Mouse (Mus musculus) hindbrain, embryonic 13.5 days (tissue): Measurements from ENCODE around the gene Diablo. TPM values are rescaled to one million over a fixed set of nuclear protein-coding genes. Genes with fewer than 3 reads are reported as not detected.
A peak's percentile ranks its signal among the peaks of the same experiment; 100 is the strongest.

Source experiments
- ATAC-seq: fragments of 200-750 bp; cut with Nextera tagmentation; 2 replicates; pipeline ENCODE4 v1.8.0; 2017; ENCODE audit warnings: moderate TSS enrichment; ENCODE audit not compliant: low FRiP score
- H3K27ac ChIP-seq: fragments of 300-500 bp; sonication (generic); 2 replicates; pipeline ENCODE4 v1.5.1; 2015; ENCODE audit warnings: inconsistent platforms, mild to moderate bottlenecking, moderate library complexity
- H3K27me3 ChIP-seq: fragments of 300-500 bp; sonication (generic); 2 replicates; pipeline ENCODE4 v1.6.1; 2015; ENCODE audit warnings: mild to moderate bottlenecking, inconsistent platforms
- H3K36me3 ChIP-seq: fragments of 300-500 bp; sonication (generic); 2 replicates; pipeline ENCODE4 v1.6.1; 2015; ENCODE audit warnings: mild to moderate bottlenecking, inconsistent platforms
- H3K4me1 ChIP-seq: fragments of 300-500 bp; sonication (generic); replicated peaks from 2 replicates; pipeline ENCODE4 v1.6.1; 2015; ENCODE audit warnings: inconsistent platforms
- H3K4me2 ChIP-seq: fragments of 300-500 bp; sonication (generic); 2 replicates; pipeline ENCODE4 v1.6.1; 2015; ENCODE audit warnings: inconsistent platforms, mild to moderate bottlenecking, moderate library complexity
- H3K4me3 ChIP-seq: fragments of 300-500 bp; sonication (generic); 2 replicates; pipeline ENCODE4 v1.5.1; 2015; ENCODE audit warnings: mild to moderate bottlenecking, inconsistent platforms
- H3K9ac ChIP-seq: fragments of 300-500 bp; sonication (generic); 2 replicates; pipeline ENCODE4 v1.6.1; 2015; ENCODE audit warnings: mild to moderate bottlenecking, inconsistent platforms
- H3K9me3 ChIP-seq: fragments of 300-500 bp; sonication (generic); 2 replicates; pipeline ENCODE4 v1.6.1; 2016; ENCODE audit warnings: inconsistent platforms
- WGBS: fragments of 180-500 bp; shearing (Covaris S2); methylation state at CpG from one replicate; pipeline ENCODE4 v1.1.7; 2015; 5-methylcytosine and 5-hydroxymethylcytosine counted together
- microRNA-seq: library from miRNA; unstranded; fragments of <30 nt; microRNA quantifications from one replicate; pipeline ENCODE4, GENCODE M21; 2016
- polyA plus RNA-seq: library from polyadenylated mRNA; unstranded; fragments of >200 nt; fragmentation: Nextera tagmentation; extraction: Ambion mirVana; gene quantifications from 2 replicates; pipeline ENCODE4 v1.2.1, GENCODE M21; 2015

Gene Diablo
- polyA plus RNA-seq, 1 experiment from 2014 or later = 119 TPM

GRCm38 (mm10) chr5:123489935-123490334 is 34.0 kb downstream of the Diablo start:
- no peak overlapping the region for H3K4me2 ChIP-seq
- no peak overlapping the region for H3K27ac ChIP-seq
- H3K4me3 ChIP-seq = no peak overlapping the region
- H3K36me3 ChIP-seq = no peaks in the 10 kb centered on the region
- ATAC-seq = no peak
- peaks cover 13% of the 10 kb centered on the region for H3K27me3 ChIP-seq
- WGBS = 67% methylated on average over 9 of the region's 9 CpGs
- no peaks in the 10 kb centered on the region for H3K9me3 ChIP-seq
- H3K4me1 ChIP-seq = peaks cover 13% of the 10 kb centered on the region
- H3K9ac ChIP-seq = no peak overlapping the region

DNA sequence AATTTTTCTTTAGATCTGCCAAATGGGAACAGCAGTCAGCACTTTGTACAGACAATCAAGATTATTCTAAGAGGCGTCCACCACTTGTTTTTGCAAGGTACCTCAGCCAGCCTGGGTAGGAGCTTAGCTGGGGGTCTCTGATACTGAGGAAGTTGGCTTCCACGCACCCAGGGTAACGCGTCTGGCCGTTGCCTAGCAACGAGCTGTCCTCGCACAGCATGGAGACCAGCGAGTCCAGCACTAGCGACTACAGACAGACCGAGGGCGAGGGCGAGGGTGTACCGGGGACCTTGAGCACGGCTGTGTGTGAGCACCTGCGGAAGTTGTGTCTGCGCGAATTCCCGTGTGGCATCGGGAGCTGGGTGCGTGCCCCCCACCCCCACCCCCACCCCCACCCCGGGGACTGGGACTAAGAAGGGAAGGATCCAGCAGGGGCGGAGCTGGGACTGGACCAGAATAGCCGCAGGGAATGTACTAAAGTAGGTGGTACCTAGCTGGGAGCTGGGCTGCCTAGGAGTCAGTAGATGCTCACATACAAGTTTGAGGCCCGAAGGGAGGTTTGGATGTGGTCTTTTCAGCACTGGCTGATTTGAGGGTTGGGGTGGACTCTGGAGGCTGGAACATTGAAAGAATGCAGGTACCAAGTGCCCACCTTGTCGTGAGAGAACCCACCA is 34.7 kb downstream of the Diablo start, which contains the start of the genes Lrrc43 and Il31:
TSS of gene Lrrc43 (plus strand) at position 194 of the 674 bp plus-strand sequence.
TSS of gene Il31 (minus strand) at position 378 of the 674 bp plus-strand sequence.
- Histone ChIP-seq H3K9ac (peak within 1 kb of the TSS; percentile 53; the same call in 1 of the 2 replicates), H3K4me3 (peak within 1 kb of the TSS; percentile 26), H3K36me3 (no peaks in the 10 kb centered on the region), H3K27me3 (peaks cover 13% of the 10 kb centered on the region), H3K4me2 (peak within 1 kb of the TSS; percentile 58), H3K4me1 (peaks cover 13% of the 10 kb centered on the region), H3K9me3 (no peaks in the 10 kb centered on the region), H3K27ac (no peak within 1 kb of the TSS)
- 8% methylated on average over 25 of the region's 25 CpGs for WGBS
- peak; percentile 83 for ATAC-seq

- Histone ChIP-seq H3K36me3 (no peaks in the 10 kb centered on the region), H3K4me3 (no peak overlapping the region), H3K4me2 (no peak overlapping the region), H3K9ac (no peak overlapping the region), H3K27me3 (peaks cover 13% of the 10 kb centered on the region), H3K9me3 (no peaks in the 10 kb centered on the region), H3K27ac (no peak overlapping the region), H3K4me1 (peaks cover 13% of the 10 kb centered on the region)
- ATAC-seq = no peak
- WGBS = 86% methylated on average over 11 of the region's 11 CpGs
These were observed 36.1 kb downstream of the Diablo start for GRCm38 (mm10) chr5:123487659-123488395.

GRCm38 (mm10) chr5:123473817-123474216 is 50.2 kb downstream of the Diablo start:
- WGBS = 50% methylated on average over 5 of the region's 5 CpGs

DNA sequence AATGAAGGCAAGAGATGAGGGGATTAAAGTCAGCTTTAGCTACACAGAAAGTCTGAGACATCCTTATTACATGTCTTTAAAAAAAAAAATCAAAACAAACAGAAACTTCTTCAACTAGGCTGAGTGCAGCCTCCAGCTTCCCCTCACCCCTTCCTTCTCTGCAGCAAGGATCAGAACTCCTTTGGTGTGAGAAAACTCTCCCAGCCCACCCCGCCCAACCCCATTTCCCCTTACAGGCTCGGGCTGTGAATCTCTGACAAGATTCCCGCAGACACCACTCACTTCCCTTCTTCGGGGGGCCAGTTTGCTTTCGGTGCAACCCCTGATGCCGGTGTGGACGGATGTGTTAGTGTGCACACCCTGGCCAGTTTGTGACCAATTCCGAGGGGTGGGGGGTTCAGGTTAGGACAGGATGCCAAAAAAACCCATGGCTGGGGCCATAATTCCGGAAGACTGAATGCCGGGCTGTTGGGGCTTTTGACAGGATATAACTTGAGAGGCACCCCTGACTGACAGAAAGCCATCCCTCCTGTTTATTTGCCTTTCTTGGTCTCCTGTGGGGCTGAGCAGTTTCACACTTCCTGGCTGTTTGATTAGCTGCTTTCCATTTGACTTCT is 53.1 kb downstream of the Diablo start:
- Histone ChIP-seq H3K36me3 (no peaks in the 10 kb centered on the region), H3K4me3 (no peak overlapping the region), H3K4me1 (no peaks in the 10 kb centered on the region), H3K9me3 (no peaks in the 10 kb centered on the region), H3K27me3 (no peaks in the 10 kb centered on the region), H3K4me2 (no peak overlapping the region), H3K27ac (no peak overlapping the region), H3K9ac (no peak overlapping the region)
- WGBS = 63% methylated on average over 10 of the region's 10 CpGs
- ATAC-seq = no peak

More at GRCm38 (mm10) chr5:123473817-123474216, 50.2 kb downstream of the Diablo start:
- Histone ChIP-seq H3K4me2 (no peak overlapping the region), H3K9me3 (no peaks in the 10 kb centered on the region), H3K27me3 (no peaks in the 10 kb centered on the region), H3K4me3 (no peak overlapping the region), H3K27ac (no peak overlapping the region), H3K9ac (no peak overlapping the region), H3K4me1 (no peaks in the 10 kb centered on the region), H3K36me3 (no peaks in the 10 kb centered on the region)
- no peak for ATAC-seq

DNA sequence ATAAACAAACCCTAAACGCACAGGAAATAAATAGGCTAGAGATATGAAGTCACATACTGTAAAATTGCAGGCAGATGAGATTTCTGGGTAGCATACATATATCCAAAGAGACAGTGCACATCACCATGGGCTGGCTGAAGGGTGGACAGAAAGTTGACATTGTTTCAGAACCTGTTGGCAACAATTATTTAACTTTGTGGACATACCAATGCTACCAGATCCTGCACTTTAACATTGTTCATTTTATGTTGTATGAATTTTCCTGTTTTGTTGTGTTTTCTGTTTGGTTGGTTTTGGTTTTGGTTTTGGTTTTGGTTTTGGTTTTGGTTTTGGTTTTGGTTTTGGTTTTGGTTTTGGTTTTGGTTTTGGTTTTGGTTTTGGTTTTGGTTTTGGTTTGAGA is 59.3 kb downstream of the Diablo start:
- H3K9ac ChIP-seq = no peak overlapping the region
- H3K27ac ChIP-seq = no peak overlapping the region
- H3K4me2 ChIP-seq = no peak overlapping the region
- H3K4me3 ChIP-seq = no peak overlapping the region
- ATAC-seq = no peak
- H3K4me1 ChIP-seq = no peaks in the 10 kb centered on the region
- no peaks in the 10 kb centered on the region for H3K9me3 ChIP-seq
- no peaks in the 10 kb centered on the region for H3K27me3 ChIP-seq
- no peaks in the 10 kb centered on the region for H3K36me3 ChIP-seq
- 97% methylated on average over 1 of the region's 1 CpGs for WGBS

GRCm38 (mm10) chr5:123461420-123461819 is 62.6 kb downstream of the Diablo start:
- no peak for ATAC-seq
- Histone ChIP-seq H3K36me3 (peaks cover 28% of the 10 kb centered on the region), H3K9ac (no peak overlapping the region), H3K4me2 (no peak overlapping the region), H3K4me3 (no peak overlapping the region), H3K4me1 (no peaks in the 10 kb centered on the region), H3K27ac (no peak overlapping the region), H3K27me3 (no peaks in the 10 kb centered on the region), H3K9me3 (no peaks in the 10 kb centered on the region)
- 61% methylated on average over 5 of the region's 5 CpGs for WGBS

Small RNA genes lying within 50 kb of the gene (microRNA-seq; reads per million reads assigned to microRNA genes)
- gene Mir7647 = 1.6 reads per million

Other genes with a start within 250 kb of the Diablo start
- gene Bcl7a, start 180.3 kb downstream of the Diablo start, polyA plus RNA-seq = 47.1 and 48.6 TPM in 2 replicates
- 18.4 and 19.5 TPM in 2 replicates for gene Mlxip, start 129.4 kb downstream of the Diablo start, polyA plus RNA-seq
- 0.16 and 0.22 TPM in 2 replicates for gene Lrrc43, start 34.9 kb downstream of the Diablo start, polyA plus RNA-seq
- not detected in 2 replicates for gene Il31, start 34.7 kb downstream of the Diablo start, polyA plus RNA-seq
- 1.1 and 1.6 TPM in 2 replicates for gene B3gnt4, start 13.7 kb downstream of the Diablo start, polyA plus RNA-seq
- 3.5 and 4.8 TPM in 2 replicates for gene Gm49027, start 1.3 kb upstream of the Diablo start, polyA plus RNA-seq
- gene Vps33a, start 48.9 kb upstream of the Diablo start, polyA plus RNA-seq = 39.9 and 44.9 TPM in 2 replicates
- 80.2 and 84.8 TPM in 2 replicates for gene Clip1, start 160.4 kb upstream of the Diablo start, polyA plus RNA-seq
- 68.7 and 70.7 TPM in 2 replicates for gene Zcchc8, start 196.9 kb upstream of the Diablo start, polyA plus RNA-seq
- 169 and 177 TPM in 2 replicates for gene Rsrc2, start 225.2 kb upstream of the Diablo start, polyA plus RNA-seq
- gene Kntc1, start 225.5 kb upstream of the Diablo start, polyA plus RNA-seq = 7.2 and 7.4 TPM in 2 replicates